Mouse (Mus musculus) heart, adult 8-10 months (tissue): ENCODE results near the gene Parvb. TPM values are rescaled to one million over a fixed set of nuclear protein-coding genes. Genes with fewer than 3 reads are reported as not detected.
"Not testable (repeated sequence)": the region's sequence is repeated elsewhere in the genome, so short reads cannot be mapped to it uniquely, and the experiment has no call there.

Experiments
- DNase-seq: peaks from one replicate; pipeline ENCODE4 v3.0.0; 2022; ENCODE audit warnings: low spot score
- total RNA-seq, 4 experiments: library from RNA; stranded (reverse); gene quantifications; 2 replicates each; pipeline ENCODE4 v1.2.4; 2022

Gene Parvb
- total RNA-seq, 4 experiments from 2014 or later = 78.8 to 113 (median 105) TPM

DNA sequence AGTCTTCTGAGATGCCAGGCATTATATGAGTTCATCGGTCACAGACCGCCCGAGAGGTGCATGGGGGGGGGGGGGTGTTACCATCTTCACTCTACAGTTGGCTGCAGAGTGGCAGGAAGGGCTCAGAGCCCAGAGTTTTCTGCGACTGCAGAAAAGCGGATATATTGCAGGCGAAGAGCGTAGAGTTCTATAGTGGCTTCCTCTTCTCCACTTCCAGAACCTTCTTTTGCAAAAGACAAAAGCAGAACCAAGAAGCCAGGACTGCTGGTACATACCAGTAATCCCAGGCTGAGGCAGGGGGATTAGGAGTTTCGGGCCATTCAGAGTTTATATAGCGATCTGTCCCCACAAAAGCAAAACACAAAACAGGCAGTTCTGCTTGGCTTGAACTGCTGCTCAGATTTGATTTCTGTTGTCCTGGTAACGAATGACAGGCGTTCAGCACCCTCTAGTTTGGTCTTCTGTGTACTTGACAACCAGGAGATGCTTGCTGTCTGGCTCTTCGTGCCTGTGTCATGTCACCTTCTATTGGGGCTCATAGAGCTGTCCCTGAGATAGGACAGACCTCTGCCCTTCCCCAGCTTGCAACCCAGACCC, 24.5 kb downstream of the Parvb start:
- DNase-seq = no peak

GRCm38 (mm10) chr15:84256864-84257263, 25.0 kb downstream of the Parvb start:
- no peak for DNase-seq

- no peak for DNase-seq
Measured at GRCm38 (mm10) chr15:84258602-84259355, 26.9 kb downstream of the Parvb start.

- DNase-seq = peak; percentile 61
Measured at GRCm38 (mm10) chr15:84260123-84260822, 28.4 kb downstream of the Parvb start.

DNA sequence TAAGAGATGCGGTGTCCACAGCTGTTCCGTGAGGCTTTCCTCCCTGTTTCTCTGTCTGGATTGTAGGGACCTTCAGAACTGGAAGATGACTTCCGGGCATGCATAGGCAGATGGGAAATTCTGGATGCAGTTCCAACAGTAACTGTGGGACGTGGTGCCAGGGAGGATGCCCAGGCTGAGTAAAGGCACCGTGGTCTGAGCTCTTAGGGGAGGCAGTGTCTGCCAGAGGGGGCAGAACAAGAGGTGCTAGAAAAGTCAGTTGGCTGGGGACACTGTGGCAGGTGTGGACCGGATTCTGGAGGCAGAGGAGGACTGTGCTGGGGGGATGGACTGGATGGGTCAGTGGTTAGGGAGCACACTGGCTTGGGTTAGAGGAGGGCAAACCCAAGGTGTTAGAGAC, 30.8 kb downstream of the Parvb start:
- DNase-seq = no peak

- DNase-seq = no peak
Measured at GRCm38 (mm10) chr15:84263573-84263972, 31.7 kb downstream of the Parvb start.

GRCm38 (mm10) chr15:84265141-84265540, 33.3 kb downstream of the Parvb start:
- DNase-seq = no peak

DNA sequence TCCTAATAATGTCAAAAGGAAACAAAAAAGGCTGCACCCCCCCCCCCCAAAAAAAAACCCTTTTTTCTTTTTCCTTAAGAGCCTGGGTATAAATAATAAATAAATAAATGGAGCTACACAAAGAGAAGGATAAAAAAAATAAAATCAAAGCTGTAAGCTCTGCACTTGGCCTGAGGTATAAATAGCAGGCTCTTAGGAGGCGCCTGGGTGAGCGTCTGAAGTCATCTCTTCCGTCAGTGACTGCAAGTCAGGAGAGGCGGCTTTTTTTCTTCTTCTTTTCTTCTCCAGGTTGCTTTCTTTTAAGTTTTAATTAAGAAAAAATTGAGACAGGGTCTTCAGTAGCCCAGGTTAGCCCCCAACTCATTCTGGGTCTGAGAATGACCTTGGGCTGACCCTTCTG, 34.4 kb downstream of the Parvb start:
- no peak for DNase-seq

DNA sequence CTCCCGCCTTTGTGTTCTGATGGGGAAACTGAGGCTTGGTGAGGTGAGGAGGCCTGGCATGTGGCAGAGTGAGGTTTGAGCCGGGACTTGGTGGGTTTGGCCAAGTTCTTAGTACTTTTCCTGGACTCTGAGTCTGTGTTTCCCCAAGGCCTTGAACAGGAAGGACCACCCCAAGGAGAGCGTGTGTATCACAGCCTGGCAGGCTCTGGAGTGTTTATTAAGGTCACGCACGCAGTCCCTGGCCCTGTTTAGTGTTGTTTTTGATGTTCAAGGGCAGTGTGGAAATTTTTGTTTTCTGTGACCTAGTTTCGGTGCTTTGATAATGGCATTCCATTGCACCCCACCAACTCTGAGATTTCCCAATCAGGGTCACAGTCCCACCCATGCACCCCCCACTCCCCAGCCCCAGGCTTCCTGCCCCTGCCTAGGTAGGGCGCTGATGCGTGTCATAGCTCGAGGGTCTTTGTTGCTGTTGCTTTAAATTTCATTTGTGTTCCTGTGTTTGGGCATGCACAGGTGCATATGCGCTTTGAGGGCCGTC, 35.9 kb downstream of the Parvb start:
- DNase-seq = no peak

GRCm38 (mm10) chr15:84269107-84269633, 37.3 kb downstream of the Parvb start:
- DNase-seq = no peak

DNA sequence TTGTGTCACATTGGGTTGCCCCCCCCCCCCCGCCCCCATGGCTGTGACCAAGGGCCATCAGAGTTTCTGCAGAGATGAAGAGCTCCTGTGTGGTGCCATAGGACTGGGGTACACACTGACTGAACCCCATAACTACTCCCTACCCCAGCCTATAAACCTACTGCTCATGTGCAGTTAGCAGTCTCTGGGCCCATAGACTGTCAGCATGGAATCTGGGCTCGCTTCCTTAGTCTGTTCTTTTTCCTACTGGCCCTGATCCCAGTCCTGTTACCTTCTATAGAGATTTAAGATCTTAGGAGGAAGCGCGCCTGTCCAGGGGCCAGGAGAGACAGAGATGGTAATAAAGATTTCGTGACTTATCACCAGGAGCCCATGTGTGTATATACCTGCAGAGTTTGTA, 38.2 kb downstream of the Parvb start:
- no peak for DNase-seq

DNA sequence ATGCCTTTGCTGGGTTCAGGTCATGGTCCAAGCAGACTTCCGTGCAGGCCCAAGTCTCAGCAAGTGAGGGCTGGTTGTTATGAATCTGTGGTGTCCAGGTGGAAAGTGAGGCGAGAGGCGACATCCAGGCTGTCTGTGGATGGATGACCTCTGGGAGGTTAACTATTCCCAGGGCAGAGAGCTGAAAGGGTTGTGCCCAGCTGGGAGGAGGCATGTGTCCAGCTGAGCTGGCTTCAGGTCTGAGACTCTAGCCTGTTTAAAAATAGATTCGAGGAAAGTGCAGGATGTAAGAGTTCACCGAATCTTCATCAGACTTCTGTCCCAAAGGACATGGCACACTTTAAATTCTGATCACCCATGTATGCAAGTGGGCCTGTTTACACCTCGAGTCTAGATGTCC, 38.6 kb downstream of the Parvb start:
- no peak for DNase-seq

GRCm38 (mm10) chr15:84276066-84276465, 44.2 kb downstream of the Parvb start:
- DNase-seq = no peak

DNA sequence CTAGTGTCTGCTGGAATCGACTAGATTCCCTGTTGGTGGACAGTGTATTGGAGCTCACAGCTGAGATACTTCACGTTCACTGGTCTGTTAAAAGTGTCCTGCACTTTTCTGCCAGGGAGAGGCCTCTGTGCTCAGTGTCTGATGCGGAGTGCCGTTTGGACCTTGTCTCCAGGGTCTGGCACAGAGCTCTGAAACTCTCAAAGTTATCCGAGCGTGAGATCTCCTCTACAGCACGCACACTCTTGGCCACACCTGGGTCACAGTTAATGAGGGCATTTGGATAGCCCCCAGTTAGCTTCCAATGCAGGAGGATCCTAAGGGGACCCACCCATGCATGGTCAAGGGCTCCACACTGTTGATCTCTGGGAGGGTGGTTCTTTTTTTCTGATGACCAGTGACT, 46.2 kb downstream of the Parvb start:
- no peak for DNase-seq

DNA sequence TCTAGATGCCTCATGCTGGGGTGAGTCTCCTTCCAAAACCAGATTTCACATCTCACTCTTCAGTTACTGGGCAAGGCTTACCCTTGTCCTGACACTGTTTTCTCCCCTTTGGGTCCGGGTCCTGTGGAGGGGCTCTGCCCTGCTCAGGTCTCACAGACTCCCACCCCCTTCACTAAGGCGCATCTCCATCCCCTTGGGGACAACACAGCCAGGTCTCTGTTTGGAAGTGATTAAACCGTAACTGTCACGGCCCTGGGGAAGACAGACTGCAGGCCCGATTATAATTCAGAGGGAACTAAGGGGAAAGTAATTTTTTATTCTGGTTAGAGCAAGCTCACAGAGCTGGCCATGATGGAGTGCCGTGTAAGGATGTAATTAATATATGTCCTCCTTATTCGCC, 46.8 kb downstream of the Parvb start:
- no peak for DNase-seq

- no peak for DNase-seq
Measured at GRCm38 (mm10) chr15:84280309-84280708, 48.5 kb downstream of the Parvb start.

- DNase-seq = no peak
Measured at GRCm38 (mm10) chr15:84280712-84281347, 49.0 kb downstream of the Parvb start.

GRCm38 (mm10) chr15:84282206-84283085, 50.6 kb downstream of the Parvb start:
- DNase-seq = no peak

GRCm38 (mm10) chr15:84284059-84284458, 52.2 kb downstream of the Parvb start:
- peak; percentile 29 for DNase-seq

DNA sequence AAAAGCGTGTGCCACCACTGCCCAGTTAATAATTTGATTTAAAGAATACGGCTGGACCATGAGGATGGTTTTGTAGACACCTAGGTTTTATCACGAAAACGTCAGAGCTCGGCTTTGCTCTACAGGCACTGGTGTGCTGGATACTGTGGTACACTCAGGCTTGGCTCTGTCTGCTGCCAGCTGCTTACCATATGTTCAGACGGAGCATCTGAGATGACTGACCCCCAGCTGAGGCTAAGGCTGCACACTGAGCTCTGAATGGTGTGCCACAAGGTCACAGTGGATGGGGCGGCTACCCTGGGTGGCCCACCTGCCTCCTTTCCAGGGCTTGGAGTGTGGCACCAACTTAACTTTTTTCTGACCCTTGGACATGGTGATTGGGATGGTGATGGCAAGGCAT, 53.6 kb downstream of the Parvb start:
- DNase-seq = no peak

- not testable (repeated sequence) for DNase-seq
Measured at GRCm38 (mm10) chr15:84288953-84289352, 57.1 kb downstream of the Parvb start.
